ENCODE assay signal across 19 mouse cellular contexts in the genomic region with DNA sequence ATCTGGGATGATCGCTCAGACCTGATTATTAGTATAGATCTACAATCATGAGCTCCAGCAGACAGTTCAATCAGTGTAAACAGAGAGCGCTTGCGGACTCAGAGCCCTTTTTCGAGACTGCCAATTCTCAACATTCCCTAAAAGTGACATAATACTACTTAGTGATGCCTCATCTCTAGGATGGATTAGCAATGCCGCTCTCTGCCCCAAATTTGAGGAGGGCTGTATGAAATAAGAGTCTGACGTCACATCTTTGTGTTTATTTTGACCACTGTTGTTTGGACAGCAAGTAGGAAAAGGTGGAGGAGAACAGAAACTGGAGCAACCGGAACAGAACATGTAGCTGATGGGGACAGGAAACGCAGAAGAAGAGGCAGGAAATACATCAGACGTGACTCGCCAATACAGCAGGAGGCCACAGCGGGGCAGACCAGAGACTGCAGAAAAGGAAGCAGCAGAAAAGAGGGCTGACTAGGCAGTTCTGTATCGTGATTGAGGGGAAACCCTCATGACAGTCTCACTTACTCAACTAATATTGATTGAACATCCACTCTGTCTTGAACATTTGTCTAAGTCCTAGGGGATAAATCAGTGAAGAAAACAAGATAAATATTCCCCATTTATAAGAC.
DNase-seq lines count a peak whose midpoint lies in the region; ATAC-seq and TF ChIP-seq lines count a peak whose summit lies in the region.
"Had no signal": no experiment of that assay in that cellular context is flagged by ENCODE, and none has a peak within 500 bp of the region (broad histone marks: within the 10 kb centered on the region; RNA-seq: fewer than 3 reads in every experiment).

No protein-coding gene starts in this region.

- DNase-seq in left cerebral cortex, adult 2 months (ENCODE audit: extremely low spot score in 1 of 2, low spot score in 2 of 2) = no peak
- DNase-seq in left cerebral cortex, postnatal 36 days (ENCODE audit: low spot score in 2 of 2) = no peak
- peak; percentile 51 for DNase-seq in 3134 (ENCODE audit: extremely low read depth, insufficient read length, low spot score)
- peak; percentile 17 for DNase-seq in 416B (ENCODE audit: low read depth)
- peak; percentile 71 for DNase-seq in ZHBTc4 (ENCODE audit: low read depth, low spot score)
- DNase-seq in heart, adult 8-10 months (ENCODE audit: low spot score) = no peak
- DNase-seq: adrenal gland, adult 2 months; cerebellum, adult 9-11 months; kidney, adult 2 months; kidney, postnatal 25 days; right cerebral cortex, postnatal 4 days had no signal

- H3K9me3 ChIP-seq in neural tube, embryonic 15.5 days (replicated peaks) = no peaks in the 10 kb centered on the region
- H3K9me3 ChIP-seq: forebrain, embryonic 13.5 days; hindbrain, embryonic 15.5 days; liver, embryonic 15.5 days; midbrain, embryonic 12.5 days; neural tube, embryonic 13.5 days had no signal

- H3K4me2 ChIP-seq in neural tube, embryonic 15.5 days = no peak overlapping the region
- H3K4me2 ChIP-seq: forebrain, embryonic 13.5 days; hindbrain, embryonic 15.5 days; liver, embryonic 15.5 days; midbrain, embryonic 12.5 days; neural tube, embryonic 13.5 days had no signal

- 83% methylated on average over 12 of the region's 12 CpGs for WGBS in neural tube, embryonic 15.5 days

- no peak for ATAC-seq in neural tube, embryonic 15.5 days (ENCODE audit: low FRiP score)
- ATAC-seq: forebrain, embryonic 13.5 days had no signal

- H3K36me3 ChIP-seq in neural tube, embryonic 15.5 days = no peaks in the 10 kb centered on the region
- H3K36me3 ChIP-seq: hindbrain, embryonic 15.5 days; liver, embryonic 15.5 days; midbrain, embryonic 12.5 days; neural tube, embryonic 13.5 days had no signal

- H3K9ac ChIP-seq in neural tube, embryonic 15.5 days (replicated peaks) = no peak overlapping the region
- H3K9ac ChIP-seq: forebrain, embryonic 13.5 days; hindbrain, embryonic 15.5 days; liver, embryonic 15.5 days; midbrain, embryonic 12.5 days; neural tube, embryonic 13.5 days had no signal

- intact Hi-C loops in left cerebral cortex, adult 2 months (cut with DNase I) = no loop called here
- intact Hi-C loops in left cerebral cortex, postnatal 36 days (cut with DNase I) = no loop called here

- TF ChIP-seq CTCF in left cerebral cortex, adult 2 months (IDR thresholded peaks at IDR 0.05) = peak; percentile 6

- no peaks in the 10 kb centered on the region for H3K4me1 ChIP-seq in neural tube, embryonic 15.5 days
- H3K4me1 ChIP-seq: forebrain, embryonic 13.5 days; hindbrain, embryonic 15.5 days; liver, embryonic 15.5 days; midbrain, embryonic 12.5 days had no signal

- no peak overlapping the region for H3K27ac ChIP-seq in left cerebral cortex, adult 2 months
- no peak overlapping the region for H3K27ac ChIP-seq in neural tube, embryonic 15.5 days (replicated peaks)
- H3K27ac ChIP-seq: forebrain, embryonic 13.5 days; hindbrain, embryonic 15.5 days; liver, embryonic 15.5 days; macrophage; midbrain, embryonic 12.5 days; neural tube, embryonic 13.5 days had no signal

- H3K4me3 ChIP-seq in left cerebral cortex, adult 2 months = no peak overlapping the region
- no peak overlapping the region for H3K4me3 ChIP-seq in neural tube, embryonic 15.5 days (replicated peaks)
- H3K4me3 ChIP-seq: forebrain, embryonic 13.5 days; hindbrain, embryonic 15.5 days; liver, embryonic 15.5 days; midbrain, embryonic 12.5 days; neural tube, embryonic 13.5 days had no signal

- no peaks in the 10 kb centered on the region for H3K27me3 ChIP-seq in neural tube, embryonic 15.5 days (replicated peaks)
- H3K27me3 ChIP-seq: CH12.LX; forebrain, embryonic 13.5 days; hindbrain, embryonic 15.5 days; liver, embryonic 15.5 days; midbrain, embryonic 12.5 days; neural tube, embryonic 13.5 days had no signal

Comparison
In these comparisons a context has a peak if more than half of its experiments do, and no peak if none do; other contexts are left out.
1. DNase-seq: peak in 3134 (single experiment), 416B (single experiment) and ZHBTc4 (single experiment); none in left cerebral cortex, adult 2 months (0 of 2), left cerebral cortex, postnatal 36 days (0 of 2) and heart, adult 8-10 months (single experiment).